Mouse (Mus musculus) gastrocnemius, postnatal 10 days (tissue): ENCODE results near the gene 1700069L16Rik. TPM values are rescaled to one million over a fixed set of nuclear protein-coding genes. Genes with fewer than 3 reads are reported as not detected.

Experiments used
- DNase-seq: peaks from one replicate; pipeline ENCODE4 v3.0.0; 2021; ENCODE audit warnings: mixed read lengths
- total RNA-seq, 2 experiments: library from RNA; stranded (reverse); gene quantifications; 2 replicates each; pipeline ENCODE4 v1.2.3; 2021

Gene 1700069L16Rik
- total RNA-seq, 2 experiments from 2014 or later: not detected

DNA sequence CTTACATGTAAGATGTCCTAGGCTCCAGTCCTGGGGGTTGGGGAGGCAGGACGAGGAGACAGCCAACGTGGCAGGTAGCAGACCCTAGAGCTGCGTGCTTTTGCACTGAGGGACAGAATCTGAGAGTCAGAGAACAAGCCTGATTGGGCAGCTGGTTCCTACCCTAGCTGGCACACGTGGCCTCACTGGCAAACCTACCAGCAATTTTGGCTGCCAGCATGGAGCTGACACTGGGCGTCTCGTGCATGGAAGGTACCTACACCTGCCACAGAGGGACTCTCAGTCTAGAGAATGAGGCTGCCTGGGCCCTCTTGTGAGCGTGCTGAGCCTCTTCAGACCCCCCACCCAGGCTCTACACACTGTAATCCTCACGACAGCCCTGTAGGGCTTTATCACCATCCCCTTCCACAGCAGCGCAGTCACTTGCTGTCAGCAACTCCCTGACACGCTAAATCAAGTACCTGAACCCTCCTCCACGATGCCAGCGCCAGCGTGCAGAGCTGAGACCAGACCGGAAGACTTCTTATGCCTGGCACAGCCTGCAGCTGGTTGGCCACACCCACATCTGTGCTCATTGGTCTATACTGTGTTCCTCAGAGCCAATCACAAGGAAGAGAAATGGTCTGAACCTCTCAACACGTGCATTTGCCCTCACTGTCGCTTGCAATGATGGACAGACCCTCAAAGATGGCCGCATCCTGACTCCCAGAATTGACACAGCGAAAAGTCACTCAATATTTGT, 81.3 kb downstream of the 1700069L16Rik start:
- DNase-seq: no peak

Other genes with a start within 250 kb of the 1700069L16Rik start
- under 1 TPM; 0.94 to 0.99 TPM for gene Wscd2, start 234.4 kb downstream of the 1700069L16Rik start, total RNA-seq
- gene Cmklr1, start 74.3 kb downstream of the 1700069L16Rik start, total RNA-seq: 10 to 100 TPM; 13.7 to 15.2 TPM
- gene Ficd, start 11.0 kb upstream of the 1700069L16Rik start, total RNA-seq: 1 to 10 TPM; 4.8 to 4.9 TPM
- 10 to 100 TPM in 1 of 2 experiments, 1 to 10 TPM in 1; 9.5 to 10.2 TPM for gene Sart3, start 47.7 kb upstream of the 1700069L16Rik start, total RNA-seq
- 10 to 100 TPM; 76.8 to 89.1 TPM for gene Iscu, start 48.0 kb upstream of the 1700069L16Rik start, total RNA-seq
- 10 to 100 TPM; 13.0 to 23.1 TPM for gene Tmem119, start 75.7 kb upstream of the 1700069L16Rik start, total RNA-seq
- 1 to 10 TPM; 1.8 to 3.3 TPM for gene Selplg, start 107.9 kb upstream of the 1700069L16Rik start, total RNA-seq
- gene Coro1c, start 184.0 kb upstream of the 1700069L16Rik start, total RNA-seq: 10 to 100 TPM; 39.1 to 48.9 TPM